Mouse (Mus musculus): ENCODE measurements at regions not wholly inside any gene's neighbourhood (a gene's known extent, or its start where the extent isn't known, plus 50 kb on each side); places are given as distances from the start of the nearest gene placed in this dataset.

GRCm38 (mm10) chr8:126772194-126772593, 173.4 kb downstream of the Tomm20 start:
- TF ChIP-seq POLR2A (IDR thresholded peaks at IDR 0.05; ENCODE audit: borderline replicate concordance, control insufficient read depth, low read depth, low read length), result no peak
- no peak for TF ChIP-seq CTCF (IDR thresholded peaks at IDR 0.05; ENCODE audit: control insufficient read depth, insufficient read depth, low read length)

Data from bone marrow, adult 2 months (tissue).